In the genomic region with DNA sequence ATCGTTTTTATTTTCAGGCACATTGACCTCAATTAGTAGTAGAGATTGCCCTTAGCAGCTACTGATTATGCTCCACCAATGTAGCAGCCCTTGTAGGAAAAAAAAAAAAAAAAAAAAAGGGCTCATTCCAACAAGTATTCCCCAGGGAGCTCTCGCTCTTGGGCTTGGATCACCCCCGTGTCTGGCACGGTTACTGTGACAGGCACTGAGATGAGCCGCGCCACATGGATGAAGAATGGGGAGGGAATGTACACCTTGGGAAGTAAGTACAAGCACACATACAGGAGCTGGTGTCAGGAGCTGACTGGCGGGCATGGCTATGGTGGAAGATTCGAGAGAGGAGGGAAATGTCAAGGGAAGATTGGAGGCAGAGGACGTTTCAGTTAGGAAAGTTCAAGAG, we compare ENCODE assay signal across 25 mouse cellular contexts. TPM values are rescaled to one million over a fixed set of nuclear protein-coding genes. Genes with fewer than 3 reads are reported as not detected.
A peak's percentile ranks its signal among the peaks of the same experiment; 100 is the strongest.
DNase-seq lines count a peak whose midpoint lies in the region; ATAC-seq lines count a peak whose summit lies in the region.
"Had no signal": no experiment of that assay in that cellular context is flagged by ENCODE, and none has a peak within 500 bp of the region (broad histone marks: within the 10 kb centered on the region; RNA-seq: fewer than 3 reads in every experiment).

No protein-coding gene starts in this region.

- 69% methylated on average over 9 of the region's 9 CpGs for WGBS in heart, embryonic 11.5 days (ENCODE audit: insufficient replicate concordance)
- WGBS in midbrain, embryonic 14.5 days, result 82% methylated on average over 9 of the region's 9 CpGs
- 81% methylated on average over 9 of the region's 9 CpGs for WGBS in midbrain, embryonic 16.5 days

- DNase-seq in cerebellum, postnatal 10 days, result peak; percentile 55 to 59
- DNase-seq in cerebellum, adult 11-12 months, result no peak
- peak; percentile 66 for DNase-seq in heart, adult 11 months
- DNase-seq in midbrain, embryonic 14.5 days, result peak; percentile 39
- DNase-seq: adrenal gland, adult 2 months; adrenal gland, postnatal 25 days; B cell, adult 2 months; cerebellum, adult 18-20 months; cerebellum, adult 9-11 months; gastrocnemius, postnatal 25 days; heart, adult 2 months; kidney, adult 18-20 months had no signal

- no peaks in the 10 kb centered on the region for H3K9me3 ChIP-seq in heart, embryonic 11.5 days (replicated peaks; ENCODE audit: control insufficient read depth, low read length)
- H3K9me3 ChIP-seq in midbrain, embryonic 14.5 days (ENCODE audit: control insufficient read depth, low read length), result no peaks in the 10 kb centered on the region
- H3K9me3 ChIP-seq in midbrain, embryonic 16.5 days (replicated peaks; ENCODE audit: control insufficient read depth, low read length, poor library complexity, severe bottlenecking), result no peaks in the 10 kb centered on the region
- H3K9me3 ChIP-seq: embryonic facial prominence, embryonic 12.5 days; forebrain, embryonic 12.5 days; forebrain, embryonic 15.5 days; G1E; heart, embryonic 10.5 days; hindbrain, embryonic 12.5 days had no signal

- no peaks in the 10 kb centered on the region for H3K4me1 ChIP-seq in heart, embryonic 11.5 days (ENCODE audit: control insufficient read depth, insufficient read depth, low read length)
- H3K4me1 ChIP-seq in midbrain, embryonic 14.5 days (ENCODE audit: control insufficient read depth, insufficient read depth, low read length), result no peaks in the 10 kb centered on the region
- H3K4me1 ChIP-seq in midbrain, embryonic 16.5 days (ENCODE audit: control insufficient read depth, insufficient read depth, low read length), result no peaks in the 10 kb centered on the region
- H3K4me1 ChIP-seq: embryonic facial prominence, embryonic 12.5 days; forebrain, embryonic 12.5 days; forebrain, embryonic 15.5 days; heart, embryonic 10.5 days; hindbrain, embryonic 12.5 days had no signal

- ATAC-seq in heart, embryonic 11.5 days (replicated peaks; ENCODE audit: insufficient number of reproducible peaks, low FRiP score, low TSS enrichment), result no peak
- no peak for ATAC-seq in midbrain, embryonic 14.5 days (ENCODE audit: low FRiP score, low TSS enrichment)
- ATAC-seq in midbrain, embryonic 16.5 days, result no peak
- ATAC-seq: forebrain, embryonic 15.5 days; hindbrain, embryonic 16.5 days; intestine, embryonic 16.5 days; Patski had no signal

- H3K9ac ChIP-seq in heart, embryonic 11.5 days (ENCODE audit: low read depth, low read length), result no peak overlapping the region
- no peak overlapping the region for H3K9ac ChIP-seq in midbrain, embryonic 14.5 days (replicated peaks; ENCODE audit: low read length)
- no peak overlapping the region for H3K9ac ChIP-seq in midbrain, embryonic 16.5 days (ENCODE audit: low read depth, low read length)
- H3K9ac ChIP-seq: embryonic facial prominence, embryonic 12.5 days; forebrain, embryonic 12.5 days; forebrain, embryonic 15.5 days; hindbrain, embryonic 12.5 days had no signal

- H3K4me2 ChIP-seq in heart, embryonic 11.5 days, result no peak overlapping the region
- no peak overlapping the region for H3K4me2 ChIP-seq in midbrain, embryonic 14.5 days (ENCODE audit: low read length)
- H3K4me2 ChIP-seq in midbrain, embryonic 16.5 days (ENCODE audit: low read length), result no peak overlapping the region
- H3K4me2 ChIP-seq: embryonic facial prominence, embryonic 12.5 days; forebrain, embryonic 12.5 days; forebrain, embryonic 15.5 days; hindbrain, embryonic 12.5 days had no signal

- H3K27ac ChIP-seq in heart, embryonic 11.5 days (ENCODE audit: low read depth, low read length), result no peak overlapping the region
- H3K27ac ChIP-seq in midbrain, embryonic 14.5 days (replicated peaks; ENCODE audit: low read depth, low read length), result no peak overlapping the region
- no peak overlapping the region for H3K27ac ChIP-seq in midbrain, embryonic 16.5 days (ENCODE audit: low read length)
- H3K27ac ChIP-seq: embryonic facial prominence, embryonic 12.5 days; forebrain, embryonic 12.5 days; forebrain, embryonic 15.5 days; heart, adult 2 months; heart, embryonic 10.5 days; hindbrain, embryonic 12.5 days had no signal

- H3K36me3 ChIP-seq in heart, embryonic 11.5 days (ENCODE audit: control insufficient read depth, insufficient read depth, low read length), result no peaks in the 10 kb centered on the region
- no peaks in the 10 kb centered on the region for H3K36me3 ChIP-seq in midbrain, embryonic 14.5 days (ENCODE audit: control insufficient read depth, insufficient read depth, low read length)
- no peaks in the 10 kb centered on the region for H3K36me3 ChIP-seq in midbrain, embryonic 16.5 days (ENCODE audit: control insufficient read depth, insufficient read depth, low read length)
- H3K36me3 ChIP-seq: embryonic facial prominence, embryonic 12.5 days; forebrain, embryonic 12.5 days; forebrain, embryonic 15.5 days; G1E; heart, embryonic 10.5 days; hindbrain, embryonic 12.5 days had no signal

- no peak overlapping the region for H3K4me3 ChIP-seq in heart, embryonic 11.5 days (ENCODE audit: low read depth, low read length)
- no peak overlapping the region for H3K4me3 ChIP-seq in midbrain, embryonic 14.5 days (replicated peaks; ENCODE audit: low read depth, low read length)
- no peak overlapping the region for H3K4me3 ChIP-seq in midbrain, embryonic 16.5 days (ENCODE audit: low read depth, low read length)
- H3K4me3 ChIP-seq: embryonic facial prominence, embryonic 12.5 days; erythroblast, embryonic 14.5 days; forebrain, embryonic 12.5 days; forebrain, embryonic 15.5 days; heart, adult 2 months; heart, embryonic 10.5 days; hindbrain, embryonic 12.5 days had no signal

- H3K27me3 ChIP-seq in heart, embryonic 11.5 days (ENCODE audit: control insufficient read depth, insufficient read depth, low read length), result no peaks in the 10 kb centered on the region
- H3K27me3 ChIP-seq in midbrain, embryonic 14.5 days (ENCODE audit: control insufficient read depth, insufficient read depth, low read length), result no peaks in the 10 kb centered on the region
- H3K27me3 ChIP-seq in midbrain, embryonic 16.5 days (ENCODE audit: control insufficient read depth, insufficient read depth, low read depth, low read length), result no peaks in the 10 kb centered on the region
- H3K27me3 ChIP-seq: CH12.LX; embryonic facial prominence, embryonic 12.5 days; forebrain, embryonic 12.5 days; forebrain, embryonic 15.5 days; hindbrain, embryonic 12.5 days; Patski had no signal

RNA-seq across cellular contexts. Expression of a gene that starts 41.0 kb away (rescaled TPM):
- 27.2 and 30.1 TPM in 2 replicates for polyA plus RNA-seq in heart, embryonic 11.5 days (2014; fragmentation: Nextera tagmentation; extraction: Ambion mirVana)
- polyA plus RNA-seq in midbrain, embryonic 14.5 days (2014; fragmentation: Nextera tagmentation; extraction: Ambion mirVana), result 29.8 and 41.5 TPM in 2 replicates
- 31.9 and 35.3 TPM in 2 replicates for polyA plus RNA-seq in midbrain, embryonic 16.5 days (2015; fragmentation: Nextera tagmentation; extraction: Ambion mirVana)

RNA-seq across cellular contexts. Expression of a gene that starts 41.1 kb away (rescaled TPM):
- polyA plus RNA-seq in heart, embryonic 11.5 days (2014; fragmentation: Nextera tagmentation; extraction: Ambion mirVana), result 34.4 and 36.3 TPM in 2 replicates
- 20.5 and 26.3 TPM in 2 replicates for polyA plus RNA-seq in midbrain, embryonic 14.5 days (2014; fragmentation: Nextera tagmentation; extraction: Ambion mirVana)
- polyA plus RNA-seq in midbrain, embryonic 16.5 days (2015; fragmentation: Nextera tagmentation; extraction: Ambion mirVana), result 17.2 and 18.8 TPM in 2 replicates
